Mouse (Mus musculus) CH12.LX (cell line): ENCODE data around the gene Bend6.

Source experiments
- CTCF ChIP-seq, 2 experiments: IDR thresholded peaks in 1 of 2; conservative IDR thresholded peaks in 1 of 2; 2 replicates each; pipeline ENCODE4 v1.5.1; 2011 to 2012; ENCODE audit warnings: low read depth in 2 of 2, low read length in 2 of 2, improper control_type of control experiment in 1 of 2, inconsistent platforms in 1 of 2, mild to moderate bottlenecking in 1 of 2, moderate library complexity in 1 of 2
- MXI1 ChIP-seq: IDR thresholded peaks from 2 replicates; pipeline ENCODE4 v1.6.1; 2011; ENCODE audit warnings: mild to moderate bottlenecking, low read depth, low read length, improper control_type of control experiment
- POLR2A ChIP-seq: IDR thresholded peaks from 2 replicates; pipeline ENCODE4 v1.6.1; 2011; ENCODE audit warnings: low read depth, mild to moderate bottlenecking, improper control_type of control experiment, low read length

DNA sequence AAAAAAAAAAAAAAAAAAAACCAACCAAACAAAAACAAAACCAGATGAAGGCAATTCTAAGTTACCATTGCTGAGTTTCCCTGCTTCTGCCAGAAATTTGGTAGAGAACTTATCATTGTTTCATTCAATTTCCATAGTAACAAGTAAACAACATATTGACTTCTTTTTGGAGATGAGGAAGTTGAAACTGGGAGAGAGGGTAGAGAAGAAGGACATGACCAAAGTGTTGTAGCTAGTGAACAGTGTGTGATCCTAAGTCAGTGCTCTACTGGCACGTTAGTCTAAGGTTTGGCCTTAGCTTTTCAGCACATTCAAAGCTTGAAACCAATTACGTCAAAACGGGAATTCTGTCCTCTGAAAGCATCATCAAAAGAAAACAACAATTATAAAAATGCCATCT, 31.2 kb downstream of the Bend6 start:
- TF ChIP-seq CTCF (conservative IDR thresholded peaks at IDR 0.05 in 1 of 2, IDR thresholded peaks at IDR 0.05 in 1 of 2; ENCODE audit: low read depth in 2 of 2, low read length in 2 of 2) (no peak), MXI1 (no peak), POLR2A (no peak)
